Mouse (Mus musculus): ENCODE measurements around the gene Tspan7. TPM values are rescaled to one million over a fixed set of nuclear protein-coding genes. Genes with fewer than 3 reads are reported as not detected.

Gene Tspan7
- total RNA-seq (2023): under 1 TPM in 1 of 2 experiments, not detected in 1; 0.47 TPM

GRCm38 (mm10) chrX:10484872-10485569, at the start of gene Tspan7:
Gene Tspan7 (plus strand): TSS chrX:10485158.

Other genes with a start within 250 kb of the Tspan7 start
- not detected for gene Otc, start 232.9 kb upstream of the Tspan7 start, total RNA-seq (2023)
- gene Mid1ip1, start 229.9 kb downstream of the Tspan7 start, total RNA-seq (2023): 100 to 1,000 TPM in 1 of 2 experiments, 10 to 100 TPM in 1; 96.3 to 114 TPM

Data from neutrophil, adult 59 days (primary cell).